In genomic region chr14:24499478-24499877, GRCm38 (mm10) we compare ENCODE assay signal across 9 mouse cellular contexts. TPM values are rescaled to one million over a fixed set of nuclear protein-coding genes. Genes with fewer than 3 reads are reported as not detected.
DNase-seq lines count a peak whose midpoint lies in the region; ATAC-seq and TF ChIP-seq lines count a peak whose summit lies in the region.
"Had no signal": no experiment of that assay in that cellular context is flagged by ENCODE, and none has a peak within 500 bp of the region (broad histone marks: within the 10 kb centered on the region; RNA-seq: fewer than 3 reads in every experiment).

No protein-coding gene starts in this region.

- ATAC-seq in neural tube, embryonic 12.5 days (ENCODE audit: low FRiP score, low read depth) = no peak
- no peak for ATAC-seq in forebrain, embryonic 14.5 days

- no peak for TF ChIP-seq POLR2A in heart, adult 2 months (IDR thresholded peaks at IDR 0.05; ENCODE audit: insufficient read depth, low read depth, low read length)

- H3K4me1 ChIP-seq in neural tube, embryonic 12.5 days = peaks cover 12% of the 10 kb centered on the region
- peaks cover 13% of the 10 kb centered on the region for H3K4me1 ChIP-seq in forebrain, embryonic 14.5 days (ENCODE audit: control insufficient read depth, insufficient read depth, low read length)
- peaks cover 33% of the 10 kb centered on the region for H3K4me1 ChIP-seq in midbrain, embryonic 10.5 days
- H3K4me1 ChIP-seq in heart, adult 2 months (ENCODE audit: control insufficient read depth, insufficient read depth, low read length) = peaks cover 6% of the 10 kb centered on the region

- intact Hi-C loops in heart, adult 2 months (cut with DNase I) = no loop called here

- H3K36me3 ChIP-seq in neural tube, embryonic 12.5 days = peaks cover 51% of the 10 kb centered on the region
- H3K36me3 ChIP-seq in forebrain, embryonic 14.5 days (ENCODE audit: control insufficient read depth, insufficient read depth, low read length) = peaks cover 51% of the 10 kb centered on the region
- peaks cover 53% of the 10 kb centered on the region for H3K36me3 ChIP-seq in midbrain, embryonic 10.5 days
- H3K36me3 ChIP-seq in heart, adult 2 months (ENCODE audit: control insufficient read depth, insufficient read depth, low read length) = peaks cover 15% of the 10 kb centered on the region

- no peak for TF ChIP-seq CTCF in heart, adult 2 months (IDR thresholded peaks at IDR 0.05)

- WGBS in neural tube, embryonic 12.5 days = 43% methylated on average over 9 of the region's 9 CpGs
- 29% methylated on average over 9 of the region's 9 CpGs for WGBS in forebrain, embryonic 14.5 days
- WGBS in midbrain, embryonic 10.5 days = 39% methylated on average over 9 of the region's 9 CpGs
- 47% methylated on average over 9 of the region's 9 CpGs for WGBS in heart, adult 2 months

- no peak overlapping the region for H3K9ac ChIP-seq in neural tube, embryonic 12.5 days
- no peak overlapping the region for H3K9ac ChIP-seq in forebrain, embryonic 14.5 days (ENCODE audit: low read length)
- H3K9ac ChIP-seq in heart, adult 2 months (ENCODE audit: low read depth, low read length) = no peak overlapping the region
- H3K9ac ChIP-seq: lung, embryonic 15.5 days had no signal

- H3K4me3 ChIP-seq in neural tube, embryonic 12.5 days = no peak overlapping the region
- H3K4me3 ChIP-seq in forebrain, embryonic 14.5 days (ENCODE audit: low read depth, low read length) = no peak overlapping the region
- no peak overlapping the region for H3K4me3 ChIP-seq in midbrain, embryonic 10.5 days
- no peak overlapping the region for H3K4me3 ChIP-seq in heart, adult 2 months
- H3K4me3 ChIP-seq: lung, embryonic 15.5 days had no signal

- no peaks in the 10 kb centered on the region for H3K79me2 ChIP-seq in heart, adult 2 months (replicated peaks; ENCODE audit: control insufficient read depth, insufficient read depth, low read length)

- no peaks in the 10 kb centered on the region for H3K27me3 ChIP-seq in neural tube, embryonic 12.5 days (replicated peaks)
- H3K27me3 ChIP-seq in forebrain, embryonic 14.5 days (replicated peaks; ENCODE audit: control insufficient read depth, insufficient read depth, low read length) = no peaks in the 10 kb centered on the region
- no peaks in the 10 kb centered on the region for H3K27me3 ChIP-seq in midbrain, embryonic 10.5 days (ENCODE audit: low read depth, poor library complexity, severe bottlenecking)
- no peaks in the 10 kb centered on the region for H3K27me3 ChIP-seq in heart, adult 2 months (ENCODE audit: control insufficient read depth, insufficient read depth, low read length)
- H3K27me3 ChIP-seq: lung, embryonic 15.5 days had no signal

- TF ChIP-seq EP300 in heart, adult 2 months (IDR thresholded peaks at IDR 0.05; ENCODE audit: insufficient read depth, low read depth, low read length) = no peak

- peak overlapping the region; percentile 10; the same call in 1 of the 2 replicates for H3K27ac ChIP-seq in neural tube, embryonic 12.5 days
- peak overlapping the region; percentile 55; the same call in 1 of the 2 replicates for H3K27ac ChIP-seq in forebrain, embryonic 14.5 days (ENCODE audit: low read depth, low read length)
- H3K27ac ChIP-seq in midbrain, embryonic 10.5 days (replicated peaks) = 0 out of 2 replicates have a peak overlapping the region, but pooled peaks have one; percentile 39
- H3K27ac ChIP-seq in heart, adult 2 months = no peak overlapping the region
- H3K27ac ChIP-seq: lung, embryonic 15.5 days had no signal

- no peaks in the 10 kb centered on the region for H3K9me3 ChIP-seq in neural tube, embryonic 12.5 days
- no peaks in the 10 kb centered on the region for H3K9me3 ChIP-seq in forebrain, embryonic 14.5 days (replicated peaks; ENCODE audit: control insufficient read depth, low read length)
- H3K9me3 ChIP-seq in midbrain, embryonic 10.5 days (replicated peaks) = no peaks in the 10 kb centered on the region
- H3K9me3 ChIP-seq: lung, embryonic 15.5 days had no signal

- DNase-seq in neural tube, embryonic 10.5 days (ENCODE audit: extremely low spot score, low spot score) = no peak
- no peak for DNase-seq in forebrain, embryonic 14.5 days (ENCODE audit: low spot score)
- DNase-seq in midbrain, embryonic 10.5 days (ENCODE audit: low spot score) = no peak
- no peak for DNase-seq in layer of hippocampus, postnatal 10 days (ENCODE audit: low spot score in 2 of 2)
- DNase-seq in adrenal gland, adult 18-20 months (ENCODE audit: low spot score in 2 of 2) = no peak
- DNase-seq in heart, adult 2 months = no peak
- DNase-seq: thymus, postnatal 14 days had no signal

- no peak overlapping the region for H3K4me2 ChIP-seq in neural tube, embryonic 12.5 days (replicated peaks)
- no peak overlapping the region for H3K4me2 ChIP-seq in forebrain, embryonic 14.5 days (ENCODE audit: low read length)
- H3K4me2 ChIP-seq: lung, embryonic 15.5 days had no signal

RNA-seq across cellular contexts. Expression of gene Rps24, which starts 12.6 kb away (rescaled TPM):
- 871 and 874 TPM in 2 replicates for polyA plus RNA-seq in neural tube, embryonic 12.5 days (2016; fragmentation: Nextera tagmentation; extraction: Ambion mirVana)
- polyA plus RNA-seq in forebrain, embryonic 14.5 days (2014; fragmentation: Nextera tagmentation; extraction: Ambion mirVana) = 726 and 919 TPM in 2 replicates
- polyA plus RNA-seq in midbrain, embryonic 10.5 days (2016; fragmentation: Nextera tagmentation; extraction: Ambion mirVana) = 915 and 1,078 TPM in 2 replicates
- total RNA-seq in layer of hippocampus, postnatal 10 days (2021) = 1,000 to 10,000 TPM in 1 of 2 experiments, 100 to 1,000 TPM in 1; 950 to 1,065 TPM
- total RNA-seq in adrenal gland, adult 18-20 months (2021) = 1,000 to 10,000 TPM; 1,551 to 1,745 TPM
- 100 to 1,000 TPM; 851 to 971 TPM for total RNA-seq in heart, adult 2 months (2021)
- polyA plus RNA-seq in heart, adult 2 months (2012; rRNA removed) = 642 and 1,106 TPM in 2 replicates

RNA-seq across cellular contexts. Expression of gene Polr3a, which starts 12.6 kb away (rescaled TPM):
- polyA plus RNA-seq in neural tube, embryonic 12.5 days (2016; fragmentation: Nextera tagmentation; extraction: Ambion mirVana) = 20.8 and 21.9 TPM in 2 replicates
- polyA plus RNA-seq in forebrain, embryonic 14.5 days (2014; fragmentation: Nextera tagmentation; extraction: Ambion mirVana) = 14.7 and 15.5 TPM in 2 replicates
- polyA plus RNA-seq in midbrain, embryonic 10.5 days (2016; fragmentation: Nextera tagmentation; extraction: Ambion mirVana) = 18.3 and 21.0 TPM in 2 replicates
- 10 to 100 TPM; 31.6 to 36.2 TPM for total RNA-seq in layer of hippocampus, postnatal 10 days (2021)
- 10 to 100 TPM; 15.6 to 19.4 TPM for total RNA-seq in adrenal gland, adult 18-20 months (2021)
- total RNA-seq in heart, adult 2 months (2021) = 10 to 100 TPM; 10.3 to 11.0 TPM
- polyA plus RNA-seq in heart, adult 2 months (2012; rRNA removed) = 4.7 and 10.3 TPM in 2 replicates
